Mouse (Mus musculus) heart, postnatal 14 days (tissue): Measurements from ENCODE around the gene Cpa2. TPM values are rescaled to one million over a fixed set of nuclear protein-coding genes. Genes with fewer than 3 reads are reported as not detected.

ENCODE experiments used
- DNase-seq, 2 experiments: peaks; one replicate each; pipeline ENCODE4 v3.0.0; 2021 to 2022
- intact Hi-C: fragments of 180-260 bp; cut with DNase I; formaldehyde crosslinking; loops from one replicate; pipeline ENCODE4 v1.15.1; 2025
- total RNA-seq, 2 experiments: library from RNA; stranded (reverse); gene quantifications; 2 replicates each; pipeline ENCODE4 v1.2.3; 2021

The Cpa2 gene
- total RNA-seq, 2 experiments from 2014 or later: not detected

- DNase-seq: no peak
- intact Hi-C loops: no loop called here
These were observed 32.0 kb downstream of the Cpa2 start for GRCm38 (mm10) chr6:30573380-30573779.

- intact Hi-C loops: no loop called here
- DNase-seq: no peak
These were observed 33.6 kb downstream of the Cpa2 start for GRCm38 (mm10) chr6:30574945-30575344.

- intact Hi-C loops: no loop called here
- DNase-seq: no peak
These were observed 35.3 kb downstream of the Cpa2 start for GRCm38 (mm10) chr6:30576477-30577203.

GRCm38 (mm10) chr6:30579961-30580840 lies 38.8 kb downstream of the Cpa2 start:
- intact Hi-C loops: no loop called here
- DNase-seq: no peak

DNA sequence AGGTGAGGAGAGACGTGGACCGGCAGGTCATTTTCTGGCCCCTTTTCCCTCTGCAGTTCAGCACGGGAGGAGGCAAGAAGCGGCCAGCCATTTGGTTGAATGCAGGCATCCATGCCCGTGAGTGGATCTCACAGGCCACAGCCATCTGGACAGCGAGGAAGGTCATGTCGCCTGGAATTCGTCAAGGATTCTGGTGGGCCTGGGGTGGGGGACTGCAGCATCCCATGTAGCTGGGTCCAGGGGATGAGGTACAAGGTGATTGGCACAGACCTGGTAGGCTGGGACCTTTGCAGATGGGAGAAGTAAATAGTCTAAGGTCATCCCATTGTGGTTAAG lies 39.4 kb downstream of the Cpa2 start:
- intact Hi-C loops: no loop called here
- DNase-seq: no peak

DNA sequence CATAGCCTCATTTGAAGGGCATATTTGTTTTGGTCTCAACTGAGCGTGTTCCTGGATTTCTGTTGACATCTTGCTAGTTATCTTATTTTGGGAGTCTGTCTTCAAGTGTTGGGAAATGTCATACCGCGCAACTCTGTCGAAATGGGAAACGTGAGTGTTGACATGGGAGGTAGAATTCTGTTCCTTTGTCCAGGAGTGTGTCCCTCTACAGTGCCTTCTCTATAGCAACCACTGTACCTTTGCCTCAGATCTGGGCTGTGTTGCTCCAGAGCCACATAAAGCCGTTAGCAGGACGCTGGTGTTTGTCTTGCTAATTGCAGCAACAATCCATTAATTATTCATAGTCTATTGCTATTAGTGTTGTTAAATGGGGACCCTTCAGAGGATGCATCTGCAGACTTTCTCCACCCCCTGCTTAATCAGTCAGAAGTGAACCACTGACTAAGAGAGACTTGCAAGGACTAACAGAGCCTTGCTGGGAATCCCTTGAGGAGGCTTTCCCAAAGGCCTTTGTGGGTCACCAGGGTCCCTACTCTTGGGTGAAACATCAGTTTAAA lies 45.6 kb downstream of the Cpa2 start:
- intact Hi-C loops: no loop called here

DNA sequence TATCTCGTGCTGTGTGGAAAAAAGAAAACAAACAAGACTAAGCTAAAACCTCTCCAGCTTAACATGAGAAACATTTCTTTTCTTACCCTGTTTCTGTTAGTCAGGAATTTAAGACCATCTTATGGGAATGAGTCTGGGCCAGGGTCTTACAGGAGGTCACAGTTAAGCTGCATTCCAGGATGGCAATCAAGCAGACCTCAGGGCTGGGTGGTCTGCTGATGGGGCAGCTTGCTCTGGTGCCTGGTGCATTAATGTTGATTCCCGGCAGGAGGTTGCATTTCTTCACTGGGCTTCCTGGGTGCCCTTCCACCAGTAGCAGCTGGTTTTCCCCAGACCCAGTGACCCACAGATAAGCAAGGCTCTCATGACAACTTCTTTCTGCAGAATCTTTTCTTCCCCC lies 48.4 kb downstream of the Cpa2 start:
- no peak for DNase-seq
- intact Hi-C loops: no loop called here

More for the DNA sequence above, 45.6 kb downstream of the Cpa2 start:
- no peak for DNase-seq

DNA sequence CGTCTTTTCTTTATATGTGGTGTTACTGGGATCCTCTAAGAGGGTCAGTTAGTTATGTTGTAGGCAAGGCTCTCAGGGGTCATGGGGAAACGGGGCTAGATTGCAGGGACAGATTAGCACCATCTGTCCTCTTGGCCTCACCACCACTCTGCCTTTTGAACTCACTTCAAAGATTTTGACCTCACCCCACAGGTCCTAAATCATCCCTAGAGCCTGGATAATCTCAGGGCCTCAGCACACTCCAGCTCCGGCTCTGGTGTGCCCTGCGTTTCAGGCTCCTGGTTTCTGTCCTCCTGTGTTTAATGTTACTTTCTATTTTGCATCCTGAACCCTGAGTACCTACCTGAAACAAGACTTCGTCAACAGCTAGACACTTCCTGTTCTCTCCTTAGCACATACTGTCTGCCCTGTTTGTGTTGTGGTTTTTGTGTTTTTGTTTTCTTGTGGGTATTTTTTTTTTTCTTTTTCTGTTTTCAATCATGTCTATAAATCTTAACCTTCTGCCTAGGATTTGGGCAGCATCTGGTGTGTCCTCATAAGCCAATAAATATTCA lies 50.5 kb downstream of the Cpa2 start:
- DNase-seq: no peak
- intact Hi-C loops: no loop called here

- no peak for DNase-seq
- intact Hi-C loops: no loop called here
These were observed 51.1 kb downstream of the Cpa2 start for GRCm38 (mm10) chr6:30592417-30592974.

DNA sequence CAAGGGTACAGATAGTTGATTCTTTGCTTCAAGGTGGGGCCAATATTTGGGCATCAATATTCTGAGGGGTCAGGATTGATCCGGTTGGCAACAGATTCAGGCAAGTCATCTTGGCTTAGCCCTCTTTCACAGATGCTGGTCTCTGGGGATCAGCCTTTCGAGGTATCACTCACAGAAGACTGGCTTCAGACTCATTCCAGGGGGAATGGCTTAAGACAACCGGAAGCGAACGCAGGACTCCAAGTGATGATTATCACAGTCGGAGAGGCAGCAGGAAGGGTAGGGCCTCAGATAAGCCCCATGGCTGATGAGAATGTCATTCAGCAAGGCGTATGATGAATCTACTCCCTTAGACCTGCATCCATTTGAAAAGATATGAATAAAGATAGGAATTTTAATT lies 53.0 kb downstream of the Cpa2 start:
- no peak for DNase-seq
- intact Hi-C loops: no loop called here

GRCm38 (mm10) chr6:30596230-30596898 lies 55.0 kb downstream of the Cpa2 start:
- intact Hi-C loops: no loop called here
- DNase-seq: no peak

GRCm38 (mm10) chr6:30600033-30600432 lies 58.7 kb downstream of the Cpa2 start:
- intact Hi-C loops: no loop called here
- DNase-seq: no peak

DNA sequence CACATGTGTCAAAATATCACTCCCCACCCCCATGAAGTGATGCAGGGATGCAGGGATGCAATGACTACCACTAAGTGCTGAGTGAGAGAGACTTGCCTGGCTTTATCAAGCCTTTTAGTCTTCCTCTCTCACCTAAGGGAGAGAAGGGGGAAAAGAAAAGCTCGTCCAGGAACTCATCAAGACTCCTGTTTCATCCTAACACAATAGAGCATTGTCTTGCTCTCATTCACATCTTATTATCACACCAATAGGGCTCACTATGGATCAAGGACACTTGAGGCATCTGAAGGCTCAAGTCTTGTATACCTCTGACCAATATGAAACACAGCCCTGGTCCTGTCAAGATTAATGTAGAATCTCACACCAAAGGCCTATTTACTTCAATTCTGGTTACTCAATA lies 59.6 kb downstream of the Cpa2 start:
- DNase-seq: no peak
- intact Hi-C loops: no loop called here

DNA sequence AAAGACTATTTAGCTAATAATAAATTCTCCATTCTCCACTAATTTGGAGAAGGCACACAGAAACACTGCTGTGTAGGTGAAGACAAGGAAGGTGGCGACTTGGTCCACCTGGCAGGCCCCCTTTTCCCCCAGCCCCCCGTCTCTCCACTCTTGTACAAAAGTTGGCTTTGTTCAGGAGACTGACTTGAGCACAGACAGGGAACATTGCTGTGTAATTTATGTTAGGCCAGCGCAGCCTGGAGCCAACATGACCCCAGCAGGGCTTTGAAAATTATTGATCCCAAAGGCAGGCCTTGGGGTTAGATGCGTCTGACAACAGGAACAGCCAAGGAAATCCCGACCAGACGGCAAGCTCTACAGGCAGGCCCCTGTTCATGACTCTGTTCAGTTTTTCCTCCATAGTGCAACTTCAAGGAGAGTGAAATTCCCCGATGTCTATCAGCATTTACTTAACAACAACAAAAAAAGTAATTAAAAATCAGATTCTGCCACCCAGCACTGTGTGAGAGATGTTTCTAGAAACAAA lies 63.0 kb downstream of the Cpa2 start:
- intact Hi-C loops: no loop called here

DNA sequence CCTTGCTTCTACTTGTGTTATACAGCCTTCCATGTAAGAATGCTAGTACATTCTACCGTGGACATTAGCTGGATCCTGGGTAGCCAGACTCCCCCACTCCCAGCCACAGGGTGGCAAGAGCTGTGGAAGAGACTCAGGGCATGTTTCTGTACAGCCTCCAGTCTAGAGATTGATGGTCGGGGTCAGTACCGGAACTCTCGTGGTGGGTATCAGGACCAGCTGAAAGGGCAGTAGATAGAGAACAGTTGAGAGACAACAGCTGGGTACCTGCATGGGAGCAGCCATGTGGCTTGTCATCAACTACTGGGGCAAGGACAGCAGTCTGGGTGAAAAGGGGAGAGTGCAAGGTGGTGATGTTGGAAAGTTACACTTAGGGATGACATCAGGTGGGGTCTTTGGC lies 63.7 kb downstream of the Cpa2 start:
- DNase-seq: no peak
- intact Hi-C loops: no loop called here

More for the DNA sequence above, 63.0 kb downstream of the Cpa2 start:
- DNase-seq: no peak

- no peak for DNase-seq
- intact Hi-C loops: no loop called here
These were observed 64.3 kb downstream of the Cpa2 start for GRCm38 (mm10) chr6:30605672-30606071.

- no peak for DNase-seq
- intact Hi-C loops: no loop called here
These were observed 69.3 kb downstream of the Cpa2 start, which contains the start of gene Cpa5 for GRCm38 (mm10) chr6:30610710-30611109. Gene Cpa5 (plus strand): TSS chr6:30611010.

- intact Hi-C loops: no loop called here
These were observed 69.8 kb downstream of the Cpa2 start for GRCm38 (mm10) chr6:30611212-30611611.

More at GRCm38 (mm10) chr6:30611212-30611611, 69.8 kb downstream of the Cpa2 start:
- DNase-seq: no peak
